Mouse (Mus musculus) right cerebral cortex, postnatal 4 days (tissue): ENCODE data around the gene Wdr77.
"Not testable (repeated sequence)": the region's sequence is repeated elsewhere in the genome, so short reads cannot be mapped to it uniquely, and the experiment has no call there.

Experiments
- DNase-seq: peaks from one replicate; pipeline ENCODE4 v3.0.0-alpha.2; 2022

Wdr77 gene

DNA sequence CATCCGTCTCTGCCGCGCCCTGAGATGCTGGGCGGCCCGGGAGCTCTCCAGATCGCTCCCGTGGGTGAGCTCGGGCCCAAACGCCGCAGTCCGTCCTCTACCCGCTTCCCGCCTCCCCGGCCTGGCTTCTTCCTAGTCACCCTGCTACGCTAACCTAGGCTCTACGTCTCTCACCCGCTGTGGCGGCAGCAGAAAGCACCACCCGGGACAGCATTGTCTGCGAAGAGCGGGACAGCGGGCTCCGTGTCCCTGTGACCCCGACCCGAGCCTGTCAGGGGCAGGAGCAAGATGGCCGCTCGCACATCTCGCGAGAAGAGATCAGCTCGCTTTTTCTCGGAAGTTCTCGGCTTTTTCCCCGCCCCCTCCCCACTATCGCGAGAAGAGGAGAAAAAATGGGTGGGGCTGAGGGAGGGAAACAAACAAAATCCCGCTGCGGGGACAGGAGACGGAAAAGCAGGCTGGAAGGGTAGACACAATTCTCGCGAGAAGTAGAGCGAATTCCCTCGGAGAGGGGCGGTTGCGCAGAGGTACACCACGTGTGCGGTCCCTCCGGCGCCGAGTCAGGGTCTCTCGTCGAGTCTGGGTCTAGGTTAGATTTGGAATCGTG, at the start of gene Wdr77:
Gene Wdr77 (plus strand): TSS at position 396 of the 607 bp plus-strand sequence.
- DNase-seq, result peak; percentile 95

DNA sequence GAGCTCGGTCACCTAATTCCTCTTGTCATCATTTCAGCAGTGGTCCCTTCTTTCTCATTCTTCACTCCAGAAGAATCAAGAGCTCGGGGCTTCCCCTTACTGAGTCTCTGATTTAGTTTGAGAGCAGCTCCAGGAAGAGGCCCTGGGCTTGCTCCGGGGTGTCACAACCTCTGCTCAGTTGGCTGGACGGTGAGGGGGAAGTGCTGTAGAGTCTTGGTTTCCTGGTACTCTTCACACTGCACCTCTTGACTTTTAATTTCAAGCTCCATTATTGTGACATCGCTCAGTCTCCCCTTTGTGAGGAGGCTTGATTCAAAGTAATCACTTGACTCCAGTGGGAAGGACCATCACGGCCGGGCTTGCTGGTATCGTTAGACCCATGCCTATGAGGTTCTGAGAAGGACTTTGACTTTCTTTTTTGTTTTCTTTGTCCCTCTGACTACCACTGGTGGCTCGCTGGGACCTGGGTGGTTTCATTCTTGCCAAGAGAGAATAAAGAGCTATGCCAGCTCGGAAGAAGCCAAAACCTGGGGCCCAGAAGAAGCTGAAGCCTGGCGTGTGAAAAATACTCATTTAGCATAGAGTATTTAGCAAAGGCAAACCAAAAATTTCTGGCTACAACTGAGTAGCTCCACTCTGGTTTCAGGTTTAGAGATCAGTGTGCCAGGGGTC, 48.5 kb upstream of the Wdr77 start:
- DNase-seq, result no peak

- no peak for DNase-seq
These were observed 46.9 kb upstream of the Wdr77 start for GRCm38 (mm10) chr3:105912097-105912880.

DNA sequence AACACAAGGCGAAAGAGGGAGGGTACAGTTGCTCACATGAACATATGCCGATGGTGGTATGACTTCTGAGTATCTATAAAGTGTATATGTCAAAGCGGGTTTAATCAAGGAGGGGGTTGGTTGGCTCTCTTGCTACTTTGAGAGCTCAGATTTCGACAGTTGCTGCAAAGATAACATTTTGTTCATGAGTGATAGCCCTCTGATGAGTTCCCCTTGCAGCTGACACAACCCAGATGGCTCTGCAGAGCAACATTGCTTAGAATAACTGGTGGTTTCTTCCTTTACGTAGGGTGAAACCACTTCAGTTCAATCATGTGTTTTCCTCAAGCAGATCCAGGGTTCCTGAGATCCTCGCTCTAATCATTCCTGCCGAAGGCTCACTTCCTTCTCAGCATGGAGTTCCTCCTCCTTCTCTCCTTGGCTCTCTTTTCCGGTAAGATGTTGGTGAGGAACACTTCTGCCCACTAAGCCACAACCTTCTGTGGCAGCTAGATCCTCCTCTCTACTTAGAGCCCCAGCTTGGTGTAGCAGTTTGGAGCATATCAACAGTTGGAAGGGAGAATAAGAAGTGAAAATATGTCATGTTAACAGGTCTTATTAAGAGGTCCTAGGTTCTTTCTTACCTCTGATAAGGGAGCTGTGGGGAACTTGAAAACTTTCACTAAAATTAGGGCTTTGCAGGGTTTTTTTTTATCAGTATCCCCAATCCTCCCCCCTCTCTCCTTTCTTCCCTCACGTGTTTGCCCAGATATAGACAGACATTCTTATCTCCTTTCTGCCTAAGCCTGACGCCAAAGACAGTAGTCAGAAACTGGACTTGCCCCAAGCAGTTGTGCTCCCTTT, 45.1 kb upstream of the Wdr77 start:
- DNase-seq, result no peak

DNA sequence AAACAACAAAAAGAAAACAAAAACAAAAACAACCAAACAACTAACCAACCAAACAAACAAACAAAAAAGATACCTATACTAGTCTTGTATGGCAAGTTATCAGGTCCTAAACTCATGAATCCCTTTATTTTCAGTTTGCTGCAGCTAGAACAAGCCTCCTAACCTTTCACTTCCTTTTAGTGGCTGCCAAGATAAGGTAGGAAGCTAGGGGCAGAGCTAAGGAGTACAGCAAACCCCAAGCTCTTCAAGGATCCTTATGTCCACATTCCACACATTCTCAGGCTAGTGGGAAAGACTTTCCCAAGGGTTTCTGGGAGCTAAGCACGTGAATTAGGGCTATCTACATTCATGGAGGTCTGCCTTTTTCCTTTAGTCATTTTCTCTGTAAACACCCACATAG, 43.9 kb upstream of the Wdr77 start:
- no peak for DNase-seq

DNA sequence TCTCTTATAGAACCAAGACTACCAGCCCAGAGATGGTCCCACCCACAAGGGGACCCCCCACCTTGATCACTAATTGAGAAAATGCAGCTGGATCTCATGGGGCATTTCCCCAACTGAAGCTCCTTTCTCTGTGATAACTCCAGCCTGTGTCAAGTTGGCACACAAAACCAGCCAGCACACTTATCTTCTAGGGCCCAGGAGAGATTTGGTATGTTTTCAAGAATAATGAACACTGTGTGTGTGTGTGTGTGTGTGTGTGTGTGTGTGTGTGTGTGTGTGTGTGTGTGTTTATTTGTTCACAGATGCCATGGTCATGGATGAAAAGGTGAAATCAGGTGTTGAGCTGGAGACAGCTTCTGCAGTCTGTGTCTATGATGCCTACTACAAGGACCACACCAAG, 42.7 kb upstream of the Wdr77 start:
- not testable (repeated sequence) for DNase-seq

DNA sequence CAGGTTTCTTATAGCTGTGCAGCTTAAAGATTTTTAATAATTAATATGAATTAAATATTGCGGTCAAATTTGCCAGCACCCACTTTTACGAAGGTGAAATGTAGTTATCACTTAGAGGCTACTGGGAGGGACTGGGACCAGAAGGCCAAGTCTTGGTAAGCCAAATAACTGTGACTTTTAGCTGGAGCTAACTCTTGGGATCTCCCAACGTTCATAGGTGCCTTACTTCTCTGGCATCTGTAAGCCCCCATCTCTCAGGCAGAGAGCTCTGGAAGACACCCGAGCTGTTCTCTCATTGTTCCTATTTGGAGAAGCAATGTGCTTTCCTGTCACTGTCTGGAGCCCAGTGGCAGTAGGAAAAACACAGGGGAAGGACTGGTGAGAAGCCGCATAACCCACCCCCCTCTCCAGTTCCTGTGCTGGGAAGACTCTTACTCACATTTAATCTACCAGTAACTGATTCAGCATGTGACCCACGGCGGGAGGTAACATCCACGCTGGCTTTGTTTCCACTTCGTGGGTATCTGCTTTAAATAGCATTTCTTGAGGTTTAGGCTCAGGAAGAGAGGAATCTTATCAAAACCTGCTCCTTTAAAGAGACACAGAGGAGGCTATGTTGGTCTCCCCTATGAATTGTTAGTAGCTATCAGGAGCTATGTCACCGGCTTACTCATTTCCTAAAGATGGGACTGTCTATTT, 41.4 kb upstream of the Wdr77 start:
- no peak for DNase-seq

DNA sequence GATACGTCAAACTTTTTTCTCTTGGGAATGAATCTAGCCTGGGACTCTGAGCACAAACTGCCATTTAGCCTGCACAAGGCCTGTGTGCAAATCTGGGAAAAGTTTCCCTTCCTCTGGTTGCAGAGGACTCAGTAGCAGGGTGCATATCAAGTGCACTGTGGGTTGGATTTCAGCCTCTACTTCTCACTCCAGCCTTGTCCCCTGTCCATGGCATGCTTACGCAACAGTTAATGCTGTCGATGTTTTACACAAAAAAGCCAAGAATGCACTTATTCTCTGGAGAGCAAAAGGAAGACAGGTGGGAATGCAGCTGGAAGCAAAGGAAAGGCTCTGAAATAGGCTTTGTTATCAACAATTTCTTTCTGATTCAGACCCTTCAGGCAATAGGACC, 40.8 kb upstream of the Wdr77 start:
- DNase-seq, result no peak

GRCm38 (mm10) chr3:105920743-105921142, 38.4 kb upstream of the Wdr77 start:
- DNase-seq, result not testable (repeated sequence)

- no peak for DNase-seq
These were observed 37.2 kb upstream of the Wdr77 start for GRCm38 (mm10) chr3:105921959-105922358.

GRCm38 (mm10) chr3:105924616-105925015, 34.6 kb upstream of the Wdr77 start:
- no peak for DNase-seq

DNA sequence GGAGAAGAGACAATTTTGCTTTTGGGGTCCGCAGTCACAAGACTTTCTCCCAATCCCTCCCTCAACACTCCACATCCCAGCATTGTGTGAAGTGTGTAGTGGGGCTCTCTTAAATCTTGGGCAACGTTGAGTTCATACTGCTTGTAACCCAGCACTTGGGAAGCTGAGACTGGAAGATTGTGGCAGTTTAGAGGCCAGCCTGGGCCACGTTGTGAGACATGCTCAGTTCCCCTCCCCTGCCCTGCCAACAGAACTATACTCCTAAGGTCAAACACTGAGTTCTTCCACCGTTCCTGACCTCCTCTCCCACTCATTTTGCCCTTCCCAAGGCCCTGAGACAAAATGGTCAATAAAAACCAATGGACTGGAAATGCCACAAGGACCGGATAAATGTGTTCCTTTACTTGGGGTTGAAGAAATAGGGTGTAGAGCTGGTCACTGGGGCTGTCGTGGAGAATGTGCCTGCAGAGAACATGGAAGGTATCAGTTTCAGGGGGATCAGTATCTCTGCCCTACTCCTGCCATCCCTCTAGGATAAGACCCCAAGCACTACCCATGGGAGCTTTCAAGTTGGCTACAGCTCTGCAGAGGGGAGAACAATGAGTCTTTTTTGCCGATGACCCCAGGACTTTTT, 31.5 kb upstream of the Wdr77 start:
- no peak for DNase-seq

DNA sequence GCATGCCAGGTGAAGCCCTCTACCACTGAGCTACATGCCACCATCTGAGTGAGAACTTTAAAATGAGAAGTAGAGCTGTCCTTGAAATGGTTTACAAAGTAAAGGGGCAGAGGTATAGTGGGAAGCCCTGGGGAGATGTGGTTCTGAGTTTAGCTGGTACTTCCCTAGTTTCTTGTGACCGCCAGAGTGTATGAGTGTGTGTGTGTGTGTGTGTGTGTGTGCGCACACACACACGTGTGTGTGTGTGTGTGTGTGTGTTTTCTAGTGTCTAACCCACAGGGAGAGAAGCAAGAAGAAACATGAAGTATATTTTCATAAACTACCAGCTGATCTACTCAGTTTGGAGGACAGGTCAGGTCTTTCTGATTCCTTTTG, 31.0 kb upstream of the Wdr77 start:
- no peak for DNase-seq

- no peak for DNase-seq
These were observed 30.4 kb upstream of the Wdr77 start for GRCm38 (mm10) chr3:105928781-105929180.

GRCm38 (mm10) chr3:105929821-105930220, 29.3 kb upstream of the Wdr77 start:
- no peak for DNase-seq

DNA sequence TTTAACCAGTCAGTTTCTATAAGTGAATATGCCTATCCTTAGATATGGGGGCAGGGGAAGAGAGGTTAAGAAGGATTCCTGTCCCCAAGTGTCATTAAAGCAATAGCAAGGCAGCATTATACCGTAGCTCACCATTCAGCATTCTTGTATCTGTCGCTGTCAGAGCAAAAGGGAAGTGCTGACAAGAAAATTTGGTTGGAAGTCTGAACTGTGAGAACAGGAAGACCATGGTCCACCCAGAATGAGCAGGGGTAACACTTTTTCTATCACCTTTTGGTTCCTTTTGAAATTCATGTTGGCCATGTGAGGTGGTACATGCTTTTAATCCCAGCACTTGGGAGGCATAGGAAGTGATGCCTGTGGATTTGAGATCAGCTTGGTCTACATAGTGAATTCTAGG, 28.1 kb upstream of the Wdr77 start:
- DNase-seq, result no peak

DNA sequence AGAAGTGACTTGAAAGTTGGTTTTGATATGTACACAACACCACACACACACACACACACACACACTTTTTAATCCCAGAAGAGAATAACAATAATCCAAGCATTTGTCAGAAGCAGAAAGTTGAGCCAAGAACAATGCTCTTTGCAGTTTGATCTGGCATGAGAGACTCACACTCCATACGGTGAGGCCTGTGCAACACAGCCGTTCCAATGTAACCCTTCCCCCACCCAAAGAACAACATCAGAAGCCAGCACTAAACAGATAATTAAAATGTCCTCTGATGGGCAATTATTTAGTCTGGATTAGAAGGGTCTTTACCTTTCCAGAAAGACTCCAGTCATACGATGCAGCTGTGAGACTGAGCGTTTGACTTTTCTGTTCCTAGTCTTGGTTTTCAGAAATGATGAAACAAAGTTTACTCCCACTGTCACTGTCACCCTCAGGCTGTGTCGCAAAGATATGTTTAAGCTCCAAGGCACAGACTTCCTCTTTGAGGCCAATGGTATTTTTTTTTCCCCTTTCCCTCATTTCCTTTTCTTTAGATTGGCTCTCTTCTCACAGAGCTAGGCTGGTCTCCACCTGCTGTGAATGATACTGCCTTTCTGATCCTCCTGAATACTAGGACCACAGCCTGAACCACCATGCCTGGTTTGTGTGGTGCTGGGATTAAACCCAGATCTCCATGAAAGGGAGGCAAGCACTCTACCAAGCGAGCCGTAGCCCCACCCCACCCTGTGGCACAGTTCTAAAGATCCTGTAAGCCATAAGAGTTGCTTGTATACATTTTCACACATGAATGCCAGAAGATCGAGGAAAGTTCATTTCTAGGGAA, 26.7 kb upstream of the Wdr77 start, which contains the start of gene I830077J02Rik:
Gene I830077J02Rik (minus strand): TSS at position 425 of the 832 bp plus-strand sequence.
- DNase-seq, result no peak

DNA sequence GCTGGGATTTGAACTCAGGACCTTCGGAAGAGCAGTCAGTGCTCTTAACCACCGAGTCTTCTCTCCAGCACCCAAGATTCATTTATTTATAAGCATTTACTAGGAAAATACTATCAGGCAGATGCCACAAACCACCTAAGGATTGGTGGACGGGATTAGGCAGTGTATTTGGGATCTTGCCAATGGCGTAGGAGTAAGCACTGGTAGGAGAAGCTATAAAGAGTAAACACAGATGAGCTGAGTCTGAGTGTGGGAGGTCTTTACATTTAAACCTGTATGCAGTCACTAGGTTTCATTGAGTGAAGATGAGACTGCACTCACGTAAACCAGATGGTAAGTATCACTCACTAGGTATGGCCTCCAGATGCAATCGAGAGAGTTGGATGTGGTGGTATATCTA, 25.2 kb upstream of the Wdr77 start:
- DNase-seq, result no peak

DNA sequence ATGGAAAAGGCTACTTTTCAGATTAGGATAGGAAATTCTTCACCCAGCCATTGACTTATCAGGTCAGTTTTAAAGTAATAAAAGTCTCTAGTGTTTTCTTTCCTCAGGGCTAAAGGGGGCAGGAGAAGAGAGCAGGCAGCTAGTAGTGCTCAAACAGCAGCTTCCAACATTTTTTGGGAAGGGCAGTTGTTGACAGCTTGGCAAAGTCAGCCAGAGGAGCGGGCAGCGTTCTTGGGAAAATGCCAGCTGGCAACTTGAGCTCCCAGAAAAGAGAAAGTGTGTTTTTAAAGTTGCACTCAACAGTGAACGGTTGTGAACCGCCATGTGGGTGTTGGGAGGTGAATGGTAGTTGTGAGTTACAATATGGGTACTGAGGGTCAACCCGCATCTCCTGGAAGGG, 24.1 kb upstream of the Wdr77 start:
- peak; percentile 35 for DNase-seq

- DNase-seq, result no peak
These were observed 23.1 kb upstream of the Wdr77 start for GRCm38 (mm10) chr3:105936111-105936510.

DNA sequence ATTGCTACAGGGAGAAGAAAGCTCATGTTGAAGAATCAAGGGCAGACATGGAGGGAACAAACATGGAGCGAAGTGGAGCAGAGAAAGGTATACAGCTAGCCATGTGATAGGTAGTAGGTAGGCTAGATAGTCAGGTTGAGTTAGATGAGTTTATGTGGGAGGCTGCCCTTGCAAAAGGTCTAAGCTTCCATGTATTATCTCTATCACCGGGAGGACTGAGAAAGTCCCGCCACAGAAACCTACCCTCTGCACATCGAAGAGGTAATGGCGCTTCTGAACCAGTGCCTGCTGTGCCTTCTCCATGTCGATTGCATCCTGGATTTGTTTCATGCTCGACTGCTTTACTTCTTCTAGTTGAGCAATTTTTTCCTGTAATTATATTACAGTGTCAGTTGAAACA, 7.8 kb upstream of the Wdr77 start:
- no peak for DNase-seq
